Mouse (Mus musculus) urinary bladder, postnatal 4 days (tissue): ENCODE data around the gene Psmd1.

Experiments
- DNase-seq, 2 experiments: peaks; one replicate each; pipeline ENCODE4 v3.0.0; 2021 to 2022; ENCODE audit warnings: low spot score in 2 of 2

Psmd1 gene

GRCm38 (mm10) chr1:86156075-86156474 is 91.9 kb downstream of the Psmd1 start:
- DNase-seq = no peak

GRCm38 (mm10) chr1:86156595-86156994 is 92.4 kb downstream of the Psmd1 start:
- DNase-seq = no peak

- DNase-seq = no peak
Measured at GRCm38 (mm10) chr1:86160059-86160458, 95.9 kb downstream of the Psmd1 start.

- DNase-seq = no peak
Measured at GRCm38 (mm10) chr1:86160479-86160878, 96.3 kb downstream of the Psmd1 start.

- DNase-seq = no peak
Measured at GRCm38 (mm10) chr1:86161061-86161460, 96.9 kb downstream of the Psmd1 start.

GRCm38 (mm10) chr1:86174602-86175001 is 110.4 kb downstream of the Psmd1 start:
- no peak for DNase-seq

GRCm38 (mm10) chr1:86176066-86176465 is 111.9 kb downstream of the Psmd1 start:
- no peak for DNase-seq

- peak; percentile 59 to 79 for DNase-seq
Measured at GRCm38 (mm10) chr1:86178462-86179253, 114.5 kb downstream of the Psmd1 start.

- no peak for DNase-seq
Measured at GRCm38 (mm10) chr1:86182004-86182709, 118.0 kb downstream of the Psmd1 start.

- DNase-seq = no peak
Measured at GRCm38 (mm10) chr1:86183577-86184263, 119.5 kb downstream of the Psmd1 start.

- DNase-seq = no peak
Measured at GRCm38 (mm10) chr1:86186762-86187161, 122.6 kb downstream of the Psmd1 start.

GRCm38 (mm10) chr1:86187856-86188255 is 123.7 kb downstream of the Psmd1 start:
- no peak for DNase-seq

- DNase-seq = no peak
Measured at GRCm38 (mm10) chr1:86188271-86188670, 124.1 kb downstream of the Psmd1 start.
